In genomic region chr3:104666950-104667349, GRCm38 (mm10) we compare ENCODE assay signal across 8 mouse cellular contexts. TPM values are rescaled to one million over a fixed set of nuclear protein-coding genes. Genes with fewer than 3 reads are reported as not detected.
A peak's percentile ranks its signal among the peaks of the same experiment; 100 is the strongest.
DNase-seq lines count a peak whose midpoint lies in the region; TF ChIP-seq lines count a peak whose summit lies in the region.

No protein-coding gene starts in this region.

- no peaks in the 10 kb centered on the region for H3K9me3 ChIP-seq in CH12.LX (replicated peaks; ENCODE audit: low read length)

- DNase-seq in heart, adult 11 months, result peak; percentile 91
- no peak for DNase-seq in heart, postnatal 4 days
- DNase-seq in CH12.LX (ENCODE audit: extremely low read depth), result no peak
- peak; percentile 66 for DNase-seq in fibroblast of lung, adult 2 months (ENCODE audit: low read depth)
- DNase-seq in layer of hippocampus, postnatal 36 days, result peak; percentile 70 to 74
- DNase-seq in spleen, adult 12 weeks (ENCODE audit: low spot score), result no peak
- DNase-seq in spleen, adult 18-20 months, result no peak
- DNase-seq in embryo, embryonic 10.5 days (ENCODE audit: low spot score), result no peak

- H3K4me2 ChIP-seq in CH12.LX (ENCODE audit: insufficient read depth, low read depth, poor library complexity, severe bottlenecking), result no peak overlapping the region

- peaks cover 0 to 6% of the 10 kb centered on the region in 2 experiments for H3K36me3 ChIP-seq in CH12.LX (replicated peaks in 1 of 2; ENCODE audit: control insufficient read depth in 1 of 2, insufficient read depth in 1 of 2, low read length in 1 of 2)

- H3K9ac ChIP-seq in CH12.LX (ENCODE audit: insufficient read depth, low read depth), result no peak overlapping the region

- no peak for TF ChIP-seq RAD21 in CH12.LX (IDR thresholded peaks at IDR 0.05; ENCODE audit: low read depth, low read length)

- no peak overlapping the region for H3K27ac ChIP-seq in CH12.LX (ENCODE audit: insufficient read depth, low read depth)

- H3K27me3 ChIP-seq in CH12.LX (replicated peaks), result no peaks in the 10 kb centered on the region

- dilution Hi-C loops in CH12.LX (cut with MboI; ENCODE audit: extremely low pct_ligation_motif_present, extremely low pct_unique_long_range_greater_than_20kb, low sequenced_read_pairs), result no loop called here

- TF ChIP-seq CTCF in CH12.LX (conservative IDR thresholded peaks at IDR 0.05 in 1 of 2, IDR thresholded peaks at IDR 0.05 in 1 of 2; ENCODE audit: low read depth in 2 of 2, low read length in 2 of 2), result no peak

- in situ Hi-C loops in CH12.LX (cut with MboI; ENCODE audit: low pct_ligation_motif_present, low pct_unique_long_range_greater_than_20kb, low sequenced_read_pairs), result no loop called here

- no peaks in the 10 kb centered on the region for H3K79me2 ChIP-seq in CH12.LX (replicated peaks; ENCODE audit: control insufficient read depth, extremely low read depth, insufficient read depth, poor library complexity, severe bottlenecking)

- peaks cover 5 to 18% of the 10 kb centered on the region in 2 experiments for H3K4me1 ChIP-seq in CH12.LX (ENCODE audit: control insufficient read depth in 1 of 2, insufficient read depth in 2 of 2)

- TF ChIP-seq POLR2A in CH12.LX (IDR thresholded peaks at IDR 0.05; ENCODE audit: low read depth, low read length), result no peak

- no peak overlapping the region for H3K4me3 ChIP-seq in CH12.LX (replicated peaks in 1 of 3; ENCODE audit: low read depth in 2 of 3, low read length in 2 of 3, poor library complexity in 1 of 3)

- TF ChIP-seq EP300 in CH12.LX (IDR thresholded peaks at IDR 0.05; ENCODE audit: low read length), result no peak

TF ChIP-seq in CH12.LX, 34 proteins besides CTCF, POLR2A, EP300 and RAD21:
- TF ChIP-seq CHD1 (IDR thresholded peaks at IDR 0.05; ENCODE audit: low read depth, low read length) (no peak), ZNF384 (IDR thresholded peaks at IDR 0.05; ENCODE audit: low read depth, low read length) (0 out of 2 replicates have a peak, but pooled peaks have one; percentile 30)

RNA-seq across cellular contexts. Expression of gene Slc16a1, which starts 28.5 kb away (rescaled TPM):
- total RNA-seq in heart, postnatal 4 days (2021), result 100 to 1,000 TPM; 178 to 191 TPM
- total RNA-seq in CH12.LX (2012; rRNA removed) (60.3 and 80.5 TPM in 2 replicates), CH12.LX (2014; rRNA removed) (192 and 199 TPM in 2 replicates)
- polyA plus RNA-seq in CH12.LX (2012; ENCODE audit: insufficient read length, low read depth), result 95.5 and 97.5 TPM in 2 replicates
- total RNA-seq in layer of hippocampus, postnatal 36 days (2021), result 10 to 100 TPM; 24.1 to 29.1 TPM

Comparison
In these comparisons a context has a peak if more than half of its experiments do, and no peak if none do; other contexts are left out.
1. DNase-seq: peak in heart, adult 11 months (single experiment), fibroblast of lung, adult 2 months (single experiment) and layer of hippocampus, postnatal 36 days (2 of 2); none in heart, postnatal 4 days (single experiment), CH12.LX (single experiment), spleen, adult 12 weeks (single experiment), spleen, adult 18-20 months (0 of 2) and embryo, embryonic 10.5 days (single experiment).